Mouse (Mus musculus) kidney, postnatal 25 days (tissue): ENCODE measurements at regions not wholly inside any gene's neighbourhood (a gene's known extent, or its start where the extent isn't known, plus 50 kb on each side); places are given as distances from the start of the nearest gene placed in this dataset.
"Not testable (repeated sequence)": the region's sequence is repeated elsewhere in the genome, so short reads cannot be mapped to it uniquely, and the experiment has no call there.

Experiments
- DNase-seq, 2 experiments: peaks; one replicate each; pipeline ENCODE4 v3.0.0; 2021; ENCODE audit warnings: mixed read lengths in 2 of 2

GRCm38 (mm10) chr3:7811301-7811700 is 1191.1 kb upstream of the 1700008P02Rik start:
- not testable (repeated sequence) for DNase-seq

- not testable (repeated sequence) for DNase-seq
Measured at GRCm38 (mm10) chr3:7805121-7805520, 1184.9 kb upstream of the 1700008P02Rik start.

GRCm38 (mm10) chr3:7804209-7804608 is 1184.0 kb upstream of the 1700008P02Rik start:
- no peak for DNase-seq

GRCm38 (mm10) chr3:7799486-7799885 is 1179.2 kb upstream of the 1700008P02Rik start:
- DNase-seq = no peak

- no peak for DNase-seq
Measured at GRCm38 (mm10) chr3:7787665-7788064, 1167.4 kb upstream of the 1700008P02Rik start.

GRCm38 (mm10) chr3:7785096-7785495 is 1164.9 kb upstream of the 1700008P02Rik start:
- DNase-seq = no peak

GRCm38 (mm10) chr3:7755445-7755844 is 1135.2 kb upstream of the 1700008P02Rik start:
- peak; percentile 2 to 30 for DNase-seq

GRCm38 (mm10) chr3:7713741-7714140 is 1093.5 kb upstream of the 1700008P02Rik start:
- DNase-seq = no peak

- DNase-seq = no peak
Measured at GRCm38 (mm10) chr3:7713130-7713529, 1092.9 kb upstream of the 1700008P02Rik start.

- no peak for DNase-seq
Measured at GRCm38 (mm10) chr3:7712466-7712865, 1092.2 kb upstream of the 1700008P02Rik start.

- no peak for DNase-seq
Measured at GRCm38 (mm10) chr3:7708609-7709008, 1088.4 kb upstream of the 1700008P02Rik start.

- DNase-seq = no peak
Measured at GRCm38 (mm10) chr3:7683536-7683935, 1063.3 kb upstream of the 1700008P02Rik start.

- DNase-seq = not testable (repeated sequence)
Measured at GRCm38 (mm10) chr3:7682816-7683215, 1062.6 kb upstream of the 1700008P02Rik start.

GRCm38 (mm10) chr3:7682311-7682710 is 1062.1 kb upstream of the 1700008P02Rik start:
- no peak for DNase-seq

- no peak for DNase-seq
Measured at GRCm38 (mm10) chr3:7669956-7670355, 1049.7 kb upstream of the 1700008P02Rik start.

- DNase-seq = not testable (repeated sequence)
Measured at GRCm38 (mm10) chr3:7667851-7668250, 1047.6 kb upstream of the 1700008P02Rik start.

- peak; percentile 32 to 69 for DNase-seq
Measured at GRCm38 (mm10) chr3:7666391-7667142, 1046.3 kb upstream of the 1700008P02Rik start.
